Mouse (Mus musculus): ENCODE measurements around the gene Mt2.
A peak's percentile ranks its signal among the peaks of the same experiment; 100 is the strongest.
"Not testable (repeated sequence)": the region's sequence is repeated elsewhere in the genome, so short reads cannot be mapped to it uniquely, and the experiment has no call there.

Gene Mt2

DNA sequence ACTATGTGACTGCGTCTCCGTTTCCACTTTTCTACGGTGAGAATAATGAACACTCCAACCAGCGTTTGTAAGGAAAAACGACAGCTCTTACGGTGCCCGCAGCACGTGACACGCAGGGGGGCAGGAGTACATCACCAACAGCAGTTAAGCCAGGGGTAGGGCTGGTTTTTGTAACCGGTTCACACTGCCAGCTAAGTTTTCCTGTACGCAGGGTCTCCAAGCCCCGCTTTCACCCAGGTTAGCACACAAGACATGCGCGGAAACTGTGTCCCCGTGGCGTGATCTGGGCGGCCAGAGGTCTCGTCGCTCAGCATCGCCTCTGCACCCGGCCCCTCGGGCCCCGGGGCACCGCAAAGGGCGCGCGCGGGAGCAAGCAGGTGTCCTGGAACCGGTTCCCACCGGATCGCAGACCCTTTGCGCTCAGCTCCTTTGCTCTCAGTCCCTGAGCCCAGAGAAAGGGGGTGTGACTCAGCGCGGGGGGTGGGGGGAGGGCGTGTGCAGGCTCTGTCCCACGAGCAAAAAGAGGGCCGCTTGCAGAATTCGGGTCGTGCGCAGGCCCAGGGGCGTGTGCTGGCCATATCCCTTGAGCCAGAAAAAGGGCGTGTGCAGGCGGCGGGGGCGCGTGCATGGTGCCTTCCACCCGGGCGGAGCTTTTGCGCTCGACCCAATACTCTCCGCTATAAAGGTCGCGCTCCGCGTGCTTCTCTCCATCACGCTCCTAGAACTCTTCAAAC is at the start of gene Mt2:
Gene Mt2, plus strand, starts transcription at position 590 of the 734 bp plus-strand sequence.
- DNase-seq (ENCODE audit: low spot score in 2 of 2): peak; percentile 53 to 73

DNA sequence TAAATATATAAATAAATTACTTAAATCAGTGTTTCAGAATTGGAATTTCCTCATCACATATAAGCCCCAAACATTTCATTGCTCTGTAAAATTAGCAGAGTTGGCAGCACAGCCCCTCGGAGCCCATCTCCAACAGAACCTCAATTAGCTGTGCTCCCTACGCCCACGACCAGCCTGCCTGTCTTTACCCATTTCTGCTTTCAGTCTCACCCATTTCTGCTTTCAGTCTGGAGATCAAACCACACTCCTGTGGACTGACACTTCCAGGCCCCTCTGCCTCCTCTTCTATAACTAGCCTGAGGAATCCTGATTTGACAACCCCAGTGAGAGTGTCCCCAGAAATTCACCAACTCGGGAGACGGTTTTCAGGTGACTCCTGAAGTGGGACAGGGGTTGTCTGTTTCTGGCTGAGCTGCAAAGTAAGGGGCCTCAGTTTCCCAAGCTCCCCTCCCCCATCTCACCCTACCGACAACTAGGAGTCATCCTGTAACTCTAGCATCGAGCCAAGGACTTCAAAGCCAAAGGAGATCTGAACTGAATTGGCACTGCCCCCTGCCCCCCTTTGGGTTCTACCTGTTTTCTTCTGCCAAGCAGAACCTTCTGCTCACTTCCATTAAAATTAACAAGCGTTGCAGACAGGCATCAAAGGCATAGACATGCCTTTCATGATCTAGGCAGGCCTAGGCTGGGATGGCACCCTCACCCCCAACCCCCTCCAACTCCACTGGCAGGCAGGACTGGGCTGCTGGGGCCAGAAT is 49.6 kb upstream of the Mt2 start:
- no peak for DNase-seq (ENCODE audit: low spot score in 2 of 2)

DNA sequence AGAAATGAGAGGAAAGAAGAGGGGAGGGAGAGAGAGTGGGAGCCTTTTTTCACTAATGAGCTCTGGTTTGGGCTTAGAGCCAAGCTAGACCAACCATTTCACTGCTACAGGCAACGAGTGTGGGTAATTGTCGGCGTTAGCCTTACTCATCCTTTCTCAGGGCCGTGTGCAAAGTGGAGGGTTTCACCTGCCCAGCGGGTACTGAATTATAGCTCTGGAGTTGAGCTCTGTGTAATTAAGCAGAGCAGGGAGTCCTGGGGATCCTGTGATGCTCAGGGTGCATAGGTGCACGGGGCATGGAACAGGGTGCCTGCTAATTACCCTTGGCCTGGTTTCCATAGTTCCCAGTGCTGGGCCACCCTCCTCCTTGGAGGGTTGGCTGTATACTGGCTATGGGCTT is 44.8 kb upstream of the Mt2 start:
- no peak for DNase-seq (ENCODE audit: low spot score in 2 of 2)

DNA sequence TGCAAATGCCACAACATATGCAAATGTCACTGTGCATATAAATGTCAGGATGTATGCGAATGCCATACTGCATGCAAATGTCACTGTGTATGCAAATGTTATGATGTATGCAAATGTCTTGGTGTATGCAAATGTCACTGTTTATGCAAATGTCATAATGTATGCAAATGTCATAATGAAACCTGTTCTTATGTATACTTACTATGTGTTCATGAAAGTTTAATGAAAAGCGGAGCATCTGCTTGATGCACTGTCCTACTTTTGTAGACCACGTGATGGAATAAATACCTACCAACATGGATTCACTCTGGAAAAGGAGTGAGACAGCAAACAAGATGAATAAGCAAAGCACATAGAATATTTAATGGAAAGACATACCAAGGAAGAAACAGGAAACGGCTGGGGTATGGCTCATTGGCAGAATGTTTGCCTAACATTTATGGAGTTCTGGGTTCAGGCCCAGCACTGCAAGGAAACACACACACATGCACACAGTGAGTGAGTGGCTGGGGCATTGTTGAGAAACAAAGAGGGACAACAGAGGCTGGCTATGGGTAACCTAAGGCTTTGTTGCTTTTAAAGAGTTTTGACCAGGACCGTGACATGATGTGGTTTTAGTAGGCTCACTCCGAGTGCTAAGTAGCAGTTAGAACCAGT is 43.2 kb upstream of the Mt2 start:
- DNase-seq (ENCODE audit: low spot score in 2 of 2): no peak

DNA sequence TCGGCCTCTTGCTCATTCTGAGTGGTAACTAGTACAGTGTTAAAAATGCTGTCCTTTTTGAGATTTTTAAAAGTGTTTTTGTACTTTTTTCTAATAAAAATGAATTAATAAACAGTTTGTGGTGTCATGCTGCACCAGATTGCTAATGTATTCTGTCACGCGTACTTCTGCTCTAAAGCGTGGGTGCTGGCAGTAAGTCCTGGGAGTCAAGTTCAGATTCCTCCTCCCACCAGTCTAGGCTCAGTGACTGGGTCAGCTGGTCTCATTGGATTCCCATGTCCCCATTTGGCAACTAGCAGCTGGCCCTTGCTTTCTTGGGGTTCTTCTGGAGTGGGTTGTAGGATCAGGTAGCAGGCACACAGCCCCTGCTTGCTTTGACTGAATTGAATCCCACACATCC is 42.3 kb upstream of the Mt2 start:
- DNase-seq (ENCODE audit: low spot score in 2 of 2): no peak

DNA sequence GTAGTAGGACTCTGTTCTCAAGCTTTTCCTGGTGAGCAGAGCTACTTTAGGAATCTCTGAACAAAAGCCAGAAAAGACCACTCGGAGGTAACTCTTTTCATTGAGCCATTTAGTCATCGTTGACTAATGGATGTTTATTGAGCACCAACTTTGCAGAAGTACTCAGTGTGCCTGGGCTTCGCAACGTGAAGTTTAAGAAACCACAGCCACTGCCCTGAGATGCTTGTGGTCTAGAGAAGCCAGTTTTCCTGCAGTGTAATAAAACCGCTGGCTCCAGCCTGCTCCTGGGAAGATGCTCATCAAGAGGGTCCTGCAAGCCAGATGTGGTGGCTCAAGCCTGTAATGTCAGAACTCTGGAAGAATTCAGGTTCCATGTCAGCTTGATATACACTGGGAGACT is 40.4 kb upstream of the Mt2 start:
- no peak for DNase-seq (ENCODE audit: low spot score in 2 of 2)

DNA sequence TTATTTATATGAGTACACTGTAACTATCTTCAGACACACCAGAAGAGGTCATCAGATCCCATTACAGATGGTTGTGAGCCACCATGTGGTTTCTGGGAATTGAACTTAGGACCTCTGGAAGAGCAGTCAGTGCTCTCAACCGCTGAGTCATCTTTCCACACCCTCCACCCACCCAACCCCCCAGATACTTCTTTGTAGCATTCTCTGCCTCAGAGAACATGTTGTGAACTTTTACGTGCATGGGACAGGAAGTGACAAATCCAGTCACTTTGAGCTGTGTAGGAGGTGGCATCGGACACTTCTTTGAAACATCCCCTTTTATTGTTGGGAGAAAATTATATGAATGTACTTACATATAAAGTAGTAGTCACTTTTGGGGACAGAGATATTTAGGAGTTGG is 37.9 kb upstream of the Mt2 start:
- not testable (repeated sequence) for DNase-seq (ENCODE audit: low spot score in 2 of 2)

DNA sequence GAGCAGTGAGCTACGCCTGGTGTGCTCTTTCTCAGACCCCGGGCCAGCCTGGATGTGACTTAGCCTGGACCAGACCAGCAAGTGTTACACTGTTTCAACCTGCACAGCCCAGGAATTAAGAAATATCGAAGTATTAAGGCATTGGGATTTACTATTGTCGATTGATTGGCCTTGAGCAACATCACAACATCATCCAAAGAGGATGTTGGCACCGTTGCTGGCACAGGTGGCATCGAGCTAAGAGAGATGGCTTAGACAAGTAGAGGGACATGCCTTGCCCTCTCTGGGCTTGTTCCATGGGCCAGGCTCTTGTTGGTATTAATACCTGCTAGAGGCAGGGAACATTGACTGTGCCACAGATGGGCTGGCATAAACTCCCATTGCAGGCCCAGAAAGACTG is 36.9 kb upstream of the Mt2 start:
- no peak for DNase-seq (ENCODE audit: low spot score in 2 of 2)

DNA sequence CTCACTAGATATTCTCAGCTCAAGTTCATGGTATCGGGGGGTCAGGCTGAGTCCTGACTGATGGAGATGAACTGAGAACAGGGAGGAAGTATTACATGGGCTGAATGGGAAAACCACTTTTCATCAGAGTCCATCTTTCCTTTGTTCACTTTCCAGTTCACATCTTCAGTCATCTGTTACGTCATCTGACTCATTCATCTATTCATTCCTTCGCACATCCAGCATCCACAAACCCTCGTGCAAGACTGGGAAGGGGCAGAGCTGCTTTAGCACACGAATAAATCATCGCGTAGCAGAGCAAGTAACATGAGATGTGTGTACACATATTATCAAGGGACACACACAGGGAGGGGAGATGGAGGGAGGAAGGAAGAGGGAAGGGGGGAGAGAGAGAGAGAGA is 36.3 kb upstream of the Mt2 start:
- no peak for DNase-seq (ENCODE audit: low spot score in 2 of 2)

DNA sequence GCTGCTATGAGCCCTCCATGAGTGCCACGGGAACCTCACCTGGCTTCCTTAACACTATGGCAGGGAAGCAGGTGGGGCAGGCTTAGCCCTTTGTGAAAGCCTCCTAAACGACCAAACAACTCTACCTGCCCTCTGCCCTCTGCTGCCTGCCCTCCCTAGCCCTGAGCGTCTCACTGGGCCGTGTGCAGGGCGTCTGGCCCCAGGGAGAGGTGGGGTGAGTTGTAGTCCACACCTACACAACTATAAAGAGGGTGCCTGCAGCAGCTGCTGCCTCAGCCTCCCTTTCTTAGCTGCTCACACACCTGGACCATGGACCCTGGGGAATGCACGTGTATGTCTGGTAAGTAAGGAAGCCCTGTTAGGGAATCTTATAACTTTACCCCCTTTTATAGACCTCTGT is 35.5 kb upstream of the Mt2 start, which contains the start of gene Mt4:
Gene Mt4, plus strand, starts transcription at position 265 of the 400 bp plus-strand sequence.
- no peak for DNase-seq (ENCODE audit: low spot score in 2 of 2)

DNA sequence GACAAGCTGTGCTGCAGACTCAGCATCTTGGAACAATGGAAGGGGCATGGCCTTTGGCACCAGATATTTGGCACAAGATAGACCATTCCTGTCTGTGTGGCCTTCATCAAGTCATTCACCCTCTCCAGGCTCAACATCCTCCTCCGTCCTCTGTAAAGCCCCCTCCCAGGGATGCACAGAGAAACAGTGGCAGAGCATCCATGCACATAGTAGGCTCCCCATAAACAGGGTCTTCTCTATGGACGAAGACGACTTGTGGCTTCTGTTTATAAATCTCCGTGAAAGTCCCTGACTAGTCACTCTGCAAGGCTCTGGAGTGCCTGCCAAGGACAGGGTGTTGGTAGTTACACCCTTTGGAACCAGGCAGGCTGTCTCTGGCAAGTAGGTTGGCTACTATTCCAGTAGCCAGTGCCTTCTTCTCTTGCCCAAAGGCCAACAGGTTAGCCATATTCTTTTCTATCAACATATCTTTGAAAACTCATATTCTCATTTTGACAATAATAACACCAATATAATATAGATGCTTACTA is 32.1 kb upstream of the Mt2 start:
- DNase-seq (ENCODE audit: low spot score in 2 of 2): no peak

DNA sequence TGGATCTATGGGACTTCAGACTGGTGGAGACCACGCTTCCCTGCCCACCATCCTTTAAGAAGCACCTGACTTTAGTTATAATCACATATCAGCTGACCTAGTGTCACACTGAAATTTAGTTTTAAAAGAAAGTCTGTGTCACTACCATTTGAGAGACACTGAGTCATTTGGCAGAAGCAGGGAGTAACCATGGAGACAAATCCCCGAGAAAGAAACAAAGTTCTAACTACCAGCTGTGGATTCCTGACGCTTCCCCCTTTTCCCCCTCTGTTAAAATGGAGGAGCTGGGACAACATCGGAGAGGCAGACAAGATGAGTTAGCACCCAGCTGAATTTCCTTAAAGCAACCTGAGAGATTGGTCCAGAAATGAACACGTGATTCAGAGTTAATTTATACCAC is 24.2 kb upstream of the Mt2 start:
- DNase-seq (ENCODE audit: low spot score in 2 of 2): no peak

DNA sequence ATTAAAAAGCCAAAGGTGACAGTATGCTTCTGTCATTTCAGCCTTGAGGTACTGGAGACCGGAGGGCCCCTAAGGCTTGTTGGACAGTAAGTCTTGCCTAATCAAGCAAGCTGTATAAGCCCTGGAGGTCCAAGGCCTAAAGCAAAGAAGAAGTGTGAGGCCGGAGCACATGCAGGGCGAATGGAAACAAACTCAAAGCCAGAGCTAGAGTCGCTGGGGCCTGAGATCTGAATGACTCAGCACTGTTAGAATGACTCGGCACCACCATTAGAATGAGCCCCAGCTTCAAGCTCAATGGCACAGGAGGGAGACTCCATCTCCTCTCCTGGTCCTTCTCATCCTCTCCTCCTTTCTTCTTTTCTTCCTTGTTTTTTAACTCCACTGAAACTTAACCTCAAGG is 21.5 kb upstream of the Mt2 start:
- no peak for DNase-seq (ENCODE audit: low spot score in 2 of 2)

DNA sequence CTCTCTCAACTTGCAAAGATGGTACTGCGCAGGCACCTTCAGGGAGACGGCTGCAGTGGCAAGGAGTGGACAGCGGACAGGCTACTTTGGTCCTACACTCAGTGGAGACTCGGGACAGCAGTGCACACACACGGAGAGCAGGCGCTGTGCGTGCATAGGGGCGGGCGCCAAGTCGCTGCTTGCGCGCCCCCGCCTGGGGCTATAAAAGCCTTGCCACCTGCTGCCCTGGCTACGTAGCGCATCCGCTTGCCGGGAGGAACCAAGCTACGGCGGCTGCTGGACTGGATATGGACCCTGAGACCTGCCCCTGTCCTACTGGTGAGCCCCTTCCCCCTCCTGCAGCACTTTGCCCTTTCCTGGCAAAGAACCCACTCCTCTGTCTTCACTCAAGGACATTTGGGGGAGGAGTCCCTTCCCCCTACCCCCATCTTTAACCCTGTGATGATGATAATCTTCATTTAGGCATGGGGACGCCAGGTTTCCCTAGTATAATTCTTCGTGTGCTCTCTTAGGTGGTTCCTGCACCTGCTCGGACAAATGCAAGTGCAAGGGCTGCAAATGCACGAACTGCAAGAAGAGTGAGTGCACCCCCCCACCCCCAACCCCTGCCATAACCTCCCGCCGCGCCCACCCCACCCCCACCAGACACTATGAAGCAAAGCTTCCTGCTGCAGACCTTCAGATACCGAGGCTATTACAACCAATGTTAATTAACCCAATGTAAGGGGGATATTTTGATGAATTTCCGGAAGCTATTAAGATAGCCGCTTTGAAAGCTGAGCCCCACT is 19.8 kb upstream of the Mt2 start, which contains the start of gene Mt3:
Gene Mt3, plus strand, starts transcription at position 95 of the 788 bp plus-strand sequence.
- no peak for DNase-seq (ENCODE audit: low spot score in 2 of 2)

DNA sequence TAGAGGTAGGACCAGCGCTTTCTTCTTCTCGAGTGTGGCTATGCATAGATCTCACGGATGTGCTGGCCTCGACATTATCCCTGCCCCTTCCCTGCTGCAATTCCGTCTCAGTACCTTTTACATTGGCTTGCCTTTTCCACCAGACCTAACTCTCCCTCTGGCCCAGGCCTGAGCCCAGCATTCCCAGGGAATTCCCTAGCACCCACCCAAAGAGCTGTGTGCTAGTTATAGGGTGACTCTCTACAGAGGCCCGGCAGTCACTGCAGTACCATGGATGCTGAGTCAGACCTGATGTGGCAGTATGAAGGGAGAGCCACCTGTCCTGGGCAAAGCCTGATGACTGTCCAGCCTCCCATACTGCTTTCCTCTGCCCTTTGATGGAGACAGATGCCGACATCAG is 19.0 kb upstream of the Mt2 start:
- DNase-seq (ENCODE audit: low spot score in 2 of 2): no peak

DNA sequence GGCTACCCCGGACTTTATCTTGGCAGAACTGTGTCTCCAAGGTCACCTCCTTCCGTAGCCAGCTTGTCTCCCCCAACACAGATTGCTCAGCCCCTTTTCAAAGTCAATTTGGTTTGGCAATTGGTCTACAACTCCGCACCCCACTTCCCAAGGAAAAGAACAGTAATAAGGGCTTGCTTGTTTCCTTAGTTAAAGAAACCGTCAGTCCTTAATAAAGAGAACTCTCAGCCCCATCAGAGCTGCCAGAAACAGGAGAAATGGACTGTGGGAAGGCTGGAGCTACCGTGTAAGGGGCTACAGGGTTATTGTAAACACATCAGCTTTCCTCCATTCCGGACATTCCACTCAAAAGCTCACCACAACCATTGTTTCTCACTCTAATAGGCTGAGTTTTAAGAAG is 17.9 kb upstream of the Mt2 start:
- DNase-seq (ENCODE audit: low spot score in 2 of 2): no peak

DNA sequence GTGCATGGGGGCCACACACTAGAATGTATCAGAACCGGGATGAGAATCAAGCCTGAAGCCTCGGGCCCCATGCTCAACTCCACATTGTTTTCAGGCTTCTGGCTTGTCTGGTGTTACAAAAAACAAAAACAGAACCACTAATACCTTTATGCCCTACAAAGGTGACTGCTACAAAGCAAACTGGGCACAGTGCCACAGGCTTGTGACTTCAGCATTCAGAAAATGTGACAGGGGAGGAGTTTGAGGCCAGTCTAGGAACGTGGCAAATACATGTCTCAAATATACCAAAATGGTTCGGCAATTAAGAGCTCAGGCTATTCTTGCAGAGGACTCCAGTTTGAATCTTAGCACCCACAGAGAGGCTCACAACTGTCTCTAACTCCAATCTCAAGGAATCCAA is 16.4 kb upstream of the Mt2 start:
- DNase-seq (ENCODE audit: low spot score in 2 of 2): no peak

DNA sequence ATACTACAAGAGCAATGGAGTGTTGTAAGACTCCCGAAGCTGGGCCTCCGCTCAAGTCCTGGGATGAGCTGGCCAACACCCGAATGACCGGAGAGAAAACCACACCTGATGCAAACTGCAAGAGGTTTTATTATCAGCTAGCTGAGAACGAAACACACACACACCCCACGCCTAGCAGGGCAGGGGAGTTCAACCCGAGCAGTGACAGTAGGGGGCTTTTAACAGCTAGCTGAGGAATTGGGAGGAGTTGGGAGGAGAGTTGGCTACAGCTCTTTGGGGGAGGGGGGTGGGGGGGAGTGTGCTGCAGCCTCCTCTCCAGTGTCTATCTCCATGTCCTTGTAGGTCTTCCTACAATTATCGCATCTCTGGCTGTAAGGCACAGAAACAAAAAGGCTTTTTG is 6.7 kb upstream of the Mt2 start:
- not testable (repeated sequence) for DNase-seq (ENCODE audit: low spot score in 2 of 2)

DNA sequence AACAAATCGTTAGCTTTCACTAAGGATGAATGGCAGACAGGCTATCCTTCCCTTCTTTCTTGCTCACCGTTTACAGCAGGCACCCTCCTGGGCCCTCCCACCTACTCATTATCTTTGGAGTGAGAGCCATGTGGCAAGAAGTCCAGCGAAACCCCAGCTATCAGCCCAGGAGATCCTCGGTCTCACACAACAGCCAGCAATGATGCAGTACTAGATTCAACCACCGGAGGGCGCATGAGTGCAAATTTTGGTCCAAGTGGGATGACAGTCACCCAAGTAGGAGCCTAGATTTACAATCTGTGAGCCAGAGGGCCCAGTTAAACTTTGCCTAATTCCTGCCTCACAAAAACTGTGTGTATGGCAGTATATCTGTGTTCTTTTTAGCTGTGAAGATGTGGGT is 5.2 kb upstream of the Mt2 start:
- peak; percentile 54 to 63 for DNase-seq (ENCODE audit: low spot score in 2 of 2)

DNA sequence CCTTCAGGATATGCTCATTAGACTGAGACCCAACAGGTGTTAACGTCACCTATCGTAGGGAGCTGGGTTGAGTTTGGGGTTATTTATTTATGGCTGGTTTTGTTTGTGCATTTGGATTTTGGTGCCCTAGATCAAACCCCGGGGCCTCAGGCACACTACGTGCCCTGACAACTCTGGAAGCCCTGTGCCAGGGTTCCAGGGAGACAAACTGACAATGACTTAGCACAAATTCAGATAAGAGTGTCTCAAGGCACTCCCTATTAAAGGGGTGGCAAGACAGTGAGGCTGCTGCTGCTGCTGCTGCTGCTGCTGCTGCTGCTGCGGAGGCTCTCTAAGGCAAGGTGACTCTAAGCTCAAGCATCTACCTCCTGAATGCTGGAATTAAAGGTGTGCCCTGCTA is 2.9 kb upstream of the Mt2 start:
- no peak for DNase-seq (ENCODE audit: low spot score in 2 of 2)

DNA sequence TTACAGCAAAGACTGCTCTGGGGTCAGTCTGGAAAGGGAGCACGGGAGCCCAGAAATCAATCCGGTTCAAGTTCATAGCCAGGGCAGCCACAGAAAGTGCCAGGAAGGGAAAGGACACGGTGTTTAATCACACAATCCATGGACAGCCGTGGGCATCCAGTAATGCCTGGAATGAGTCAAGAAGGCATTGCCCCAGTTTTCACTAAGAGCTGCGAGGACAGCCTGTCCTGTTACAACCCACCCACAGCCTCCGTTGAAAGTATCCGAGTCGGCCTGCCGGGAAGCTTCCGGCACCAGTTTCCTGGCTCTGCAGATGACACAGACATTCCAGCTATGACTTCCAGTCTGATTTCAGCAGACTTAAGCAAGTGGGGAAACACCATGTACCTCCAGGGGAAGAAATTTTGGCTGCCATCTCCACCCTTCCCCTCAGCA is 1.1 kb upstream of the Mt2 start:
- no peak for DNase-seq (ENCODE audit: low spot score in 2 of 2)

All from spleen, postnatal 36 days (tissue).